Mouse (Mus musculus) layer of hippocampus, adult 11-12 months (tissue): ENCODE results near the gene Tln2.

Experiments used
- DNase-seq: peaks from one replicate; pipeline ENCODE4 v3.0.0; 2022; ENCODE audit warnings: low spot score

Gene Tln2

GRCm38 (mm10) chr9:67477445-67477844, 82.1 kb downstream of the Tln2 start:
- no peak for DNase-seq

GRCm38 (mm10) chr9:67476184-67476583, 83.3 kb downstream of the Tln2 start:
- no peak for DNase-seq

GRCm38 (mm10) chr9:67463440-67464122, 95.9 kb downstream of the Tln2 start:
- DNase-seq: no peak

- DNase-seq: no peak
Observed at GRCm38 (mm10) chr9:67441484-67441883, 118.0 kb downstream of the Tln2 start.

- DNase-seq: no peak
Observed at GRCm38 (mm10) chr9:67437511-67437910, 122.0 kb downstream of the Tln2 start.

- DNase-seq: peak; percentile 29
Observed at GRCm38 (mm10) chr9:67435333-67436154, 124.0 kb downstream of the Tln2 start.

GRCm38 (mm10) chr9:67429199-67429892, 130.2 kb downstream of the Tln2 start:
- DNase-seq: no peak

GRCm38 (mm10) chr9:67428306-67429047, 131.0 kb downstream of the Tln2 start:
- no peak for DNase-seq

GRCm38 (mm10) chr9:67426304-67426703, 133.2 kb downstream of the Tln2 start:
- DNase-seq: no peak

- no peak for DNase-seq
Observed at GRCm38 (mm10) chr9:67424110-67424509, 135.4 kb downstream of the Tln2 start.

- DNase-seq: peak; percentile 62
Observed at GRCm38 (mm10) chr9:67418092-67418491, 141.4 kb downstream of the Tln2 start.

GRCm38 (mm10) chr9:67410667-67411066, 148.8 kb downstream of the Tln2 start:
- no peak for DNase-seq

GRCm38 (mm10) chr9:67404736-67405135, 154.8 kb downstream of the Tln2 start:
- DNase-seq: no peak

- DNase-seq: no peak
Observed at GRCm38 (mm10) chr9:67399563-67399962, 159.9 kb downstream of the Tln2 start.

GRCm38 (mm10) chr9:67397756-67398155, 161.7 kb downstream of the Tln2 start:
- no peak for DNase-seq

- no peak for DNase-seq
Observed at GRCm38 (mm10) chr9:67396446-67396845, 163.1 kb downstream of the Tln2 start.

GRCm38 (mm10) chr9:67384028-67384590, 175.4 kb downstream of the Tln2 start:
- DNase-seq: no peak

- no peak for DNase-seq
Observed at GRCm38 (mm10) chr9:67380095-67380494, 179.4 kb downstream of the Tln2 start.

- DNase-seq: no peak
Observed at GRCm38 (mm10) chr9:67378772-67379171, 180.7 kb downstream of the Tln2 start.

GRCm38 (mm10) chr9:67368078-67368477, 191.4 kb downstream of the Tln2 start:
- no peak for DNase-seq

GRCm38 (mm10) chr9:67362511-67362910, 197.0 kb downstream of the Tln2 start:
- no peak for DNase-seq

- DNase-seq: no peak
Observed at GRCm38 (mm10) chr9:67362053-67362452, 197.4 kb downstream of the Tln2 start.
